Mouse (Mus musculus) forebrain, embryonic 10.5 days (tissue): ENCODE measurements at regions not wholly inside any gene's neighbourhood (a gene's known extent, or its start where the extent isn't known, plus 50 kb on each side); places are given as distances from the start of the nearest gene placed in this dataset.
A peak's percentile ranks its signal among the peaks of the same experiment; 100 is the strongest.

Experiments
- DNase-seq: peaks from one replicate; pipeline ENCODE4 v3.0.0-alpha.2; 2017; ENCODE audit warnings: low spot score; ENCODE audit errors: extremely low spot score
- H3K27ac ChIP-seq: fragments of 300-500 bp; sonication (generic); 2 replicates; pipeline ENCODE4 v1.5.1; 2016; ENCODE audit warnings: mild to moderate bottlenecking
- H3K27me3 ChIP-seq: fragments of 300-500 bp; sonication (generic); 2 replicates; pipeline ENCODE4 v1.6.1; 2016; ENCODE audit warnings: mild to moderate bottlenecking; ENCODE audit not compliant: poor library complexity, severe bottlenecking
- H3K36me3 ChIP-seq: fragments of 300-500 bp; sonication (generic); replicated peaks from 2 replicates; pipeline ENCODE4 v1.6.1; 2016; ENCODE audit warnings: mild to moderate bottlenecking, moderate library complexity
- H3K4me1 ChIP-seq: fragments of 300-500 bp; sonication (generic); 2 replicates; pipeline ENCODE4 v1.6.1; 2016
- H3K4me3 ChIP-seq: fragments of 300-500 bp; sonication (generic); 2 replicates; pipeline ENCODE4 v1.5.1; 2016; ENCODE audit warnings: mild to moderate bottlenecking, moderate library complexity
- H3K9me3 ChIP-seq: fragments of 300-500 bp; sonication (generic); 2 replicates; pipeline ENCODE4 v1.6.1; 2016; ENCODE audit warnings: mild to moderate bottlenecking, moderate library complexity
- WGBS: fragments of 180-500 bp; shearing (Covaris S2); methylation state at CpG from one replicate; pipeline ENCODE4 v1.1.7; 2016; 5-methylcytosine and 5-hydroxymethylcytosine counted together

DNA sequence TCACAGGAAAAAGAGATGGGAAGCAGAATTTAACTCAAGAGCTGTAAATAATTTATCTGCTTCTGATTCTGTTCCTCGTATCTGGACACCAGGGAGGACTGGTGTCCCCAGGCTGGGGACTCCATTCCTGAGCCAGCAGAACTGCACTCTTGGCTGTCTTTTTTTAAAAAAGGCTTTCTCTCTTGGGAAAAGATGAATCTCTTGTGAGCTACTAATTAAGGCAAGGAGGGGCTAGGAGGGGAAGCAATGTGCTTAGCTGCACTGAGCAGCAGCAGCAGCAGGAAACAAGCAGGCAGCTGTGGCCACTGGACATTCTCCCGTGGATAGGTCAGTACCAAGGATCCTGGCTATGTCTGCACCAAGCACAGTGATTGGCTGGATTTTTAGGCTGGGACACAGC lies 152.1 kb downstream of the Rybp start:
- Histone ChIP-seq H3K4me3 (no peak overlapping the region), H3K27ac (no peak overlapping the region), H3K36me3 (no peaks in the 10 kb centered on the region), H3K27me3 (peaks cover 83% of the 10 kb centered on the region), H3K4me1 (peaks cover 11% of the 10 kb centered on the region), H3K9me3 (no peaks in the 10 kb centered on the region)
- 47% methylated on average over 2 of the region's 2 CpGs for WGBS
- no peak for DNase-seq

DNA sequence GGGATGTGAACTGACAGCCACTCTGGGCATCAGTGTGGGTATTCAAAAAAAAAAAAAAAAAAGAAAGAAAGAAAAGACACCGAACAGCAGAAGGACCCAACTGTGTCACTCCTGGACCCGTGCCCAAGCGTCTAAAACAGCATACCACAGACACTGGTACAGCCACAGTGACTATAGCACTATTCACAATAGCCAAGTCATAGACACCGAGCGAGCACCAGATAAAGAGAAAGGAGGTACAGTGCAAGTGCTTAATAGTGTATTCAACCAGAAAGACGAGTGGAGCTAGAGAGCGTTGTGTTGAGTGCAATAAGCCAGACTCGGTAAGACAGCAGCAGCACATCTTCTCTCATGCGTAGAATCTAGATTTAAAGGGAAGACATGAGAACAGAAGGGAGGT lies 153.3 kb downstream of the Rybp start:
- H3K9me3 ChIP-seq = no peaks in the 10 kb centered on the region
- 90% methylated on average over 9 of the region's 9 CpGs for WGBS
- H3K36me3 ChIP-seq = no peaks in the 10 kb centered on the region
- H3K27ac ChIP-seq = no peak overlapping the region
- peaks cover 84% of the 10 kb centered on the region for H3K27me3 ChIP-seq
- DNase-seq = no peak
- H3K4me3 ChIP-seq = no peak overlapping the region
- peaks cover 4% of the 10 kb centered on the region; the same call in 1 of the 2 replicates for H3K4me1 ChIP-seq

DNA sequence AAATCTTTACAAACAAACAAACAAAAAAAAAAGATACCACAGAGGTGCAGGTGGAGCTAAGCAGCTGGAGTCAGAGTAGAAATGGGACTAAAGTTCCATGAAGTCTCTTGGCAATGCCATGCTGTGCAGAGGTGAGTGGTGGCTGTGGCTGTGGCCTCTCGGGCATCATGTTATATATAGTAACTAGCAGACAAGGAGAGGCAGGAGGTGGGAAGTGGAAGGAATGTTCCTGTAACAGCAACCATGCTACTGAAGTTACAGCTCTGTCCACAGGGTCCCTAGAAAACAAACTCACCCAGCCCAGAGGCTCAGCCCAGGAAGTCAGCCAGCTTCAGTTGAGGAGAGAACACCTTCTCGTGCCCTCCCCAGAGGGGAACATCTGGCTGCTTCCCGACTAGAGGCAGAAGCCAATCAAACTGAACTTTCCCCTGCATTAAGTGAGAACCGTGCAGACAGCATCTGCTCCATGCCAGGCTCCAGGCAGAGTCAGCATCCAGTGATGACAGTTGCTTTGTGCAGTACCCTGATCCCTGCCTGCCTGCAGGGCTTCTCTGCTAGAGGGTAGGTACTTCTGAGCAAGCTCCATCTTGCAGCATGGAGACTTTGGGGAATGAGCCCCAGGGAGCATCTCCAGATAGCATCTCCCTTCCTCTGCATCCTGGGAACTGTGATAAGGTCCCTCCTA lies 154.2 kb downstream of the Rybp start:
- Histone ChIP-seq H3K27ac (no peak overlapping the region), H3K9me3 (no peaks in the 10 kb centered on the region), H3K36me3 (no peaks in the 10 kb centered on the region), H3K4me3 (no peak overlapping the region), H3K4me1 (peaks cover 4% of the 10 kb centered on the region; the same call in 1 of the 2 replicates), H3K27me3 (peaks cover 86% of the 10 kb centered on the region)
- WGBS = 66% methylated on average over 4 of the region's 4 CpGs
- no peak for DNase-seq

DNA sequence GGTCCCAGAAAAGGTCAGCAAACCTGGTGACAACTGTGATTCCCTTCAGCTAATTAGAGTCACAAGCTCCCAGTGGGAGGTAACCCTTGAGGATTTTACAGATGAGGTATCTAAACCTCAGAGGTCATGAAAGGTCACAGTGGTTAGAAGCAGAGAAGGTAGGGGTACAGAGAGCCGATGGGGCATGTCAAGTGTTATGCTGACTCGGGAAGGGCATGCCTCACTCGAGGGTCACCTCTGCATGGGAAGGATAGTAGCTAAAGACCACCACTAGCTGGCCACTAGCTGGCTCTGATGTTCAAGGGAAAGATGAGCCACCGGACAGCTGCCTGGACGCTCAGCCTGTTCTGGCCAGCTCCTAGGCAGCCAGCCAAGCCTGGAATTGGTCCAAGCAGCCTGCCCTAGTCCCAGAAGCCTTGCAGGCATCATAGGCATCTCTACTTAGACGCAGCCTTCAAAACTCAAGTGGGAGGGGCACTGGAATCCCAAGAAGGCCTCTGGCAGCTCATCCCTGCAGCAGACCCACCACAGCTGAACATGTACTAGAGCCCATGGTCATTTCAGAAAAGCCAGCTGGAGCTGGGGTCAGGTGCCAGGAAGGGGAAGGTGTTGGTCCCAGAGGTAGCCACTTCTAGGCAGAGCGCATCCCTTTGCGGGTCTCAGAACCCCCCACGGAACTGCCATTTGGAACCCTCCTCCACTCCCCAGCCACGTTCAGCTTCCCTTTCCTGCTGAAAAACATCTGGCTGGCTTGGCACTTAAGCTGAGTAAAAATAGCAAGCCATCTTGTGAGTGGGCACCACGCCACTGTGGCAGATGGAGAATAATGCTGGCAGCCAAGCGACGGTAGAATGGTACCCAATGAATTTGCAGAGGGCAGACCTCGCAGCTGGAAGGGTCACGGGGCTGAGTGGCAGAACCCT lies 159.8 kb downstream of the Rybp start:
- Histone ChIP-seq H3K4me3 (no peak overlapping the region), H3K4me1 (peaks cover 13% of the 10 kb centered on the region), H3K27ac (no peak overlapping the region), H3K36me3 (no peaks in the 10 kb centered on the region), H3K27me3 (peaks cover 95% of the 10 kb centered on the region), H3K9me3 (no peaks in the 10 kb centered on the region)
- WGBS = 55% methylated on average over 15 of the region's 15 CpGs
- DNase-seq = no peak

DNA sequence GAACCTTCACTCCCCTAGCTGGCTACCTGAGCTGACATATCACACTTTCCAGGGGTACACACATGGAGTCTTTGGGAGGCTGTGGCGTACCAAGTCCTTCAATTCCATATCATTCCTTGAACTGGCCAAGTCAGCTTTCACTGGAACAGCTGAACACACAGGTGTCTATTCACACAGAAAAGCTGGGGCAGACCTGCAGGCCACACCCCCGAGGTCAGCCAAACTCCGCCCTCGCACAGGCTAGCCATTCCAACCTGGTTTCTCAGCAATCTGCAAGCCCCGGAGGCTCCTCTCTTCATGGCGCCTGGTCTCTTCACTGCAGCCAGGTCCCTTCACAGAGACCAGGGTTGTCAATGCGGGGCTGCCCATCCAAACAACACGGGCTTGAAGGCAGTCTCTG lies 160.5 kb downstream of the Rybp start:
- Histone ChIP-seq H3K36me3 (no peaks in the 10 kb centered on the region), H3K9me3 (no peaks in the 10 kb centered on the region), H3K27me3 (peaks cover 95% of the 10 kb centered on the region), H3K4me1 (peaks cover 13% of the 10 kb centered on the region), H3K27ac (no peak overlapping the region), H3K4me3 (no peak overlapping the region)
- no peak for DNase-seq
- 42% methylated on average over 8 of the region's 8 CpGs for WGBS

DNA sequence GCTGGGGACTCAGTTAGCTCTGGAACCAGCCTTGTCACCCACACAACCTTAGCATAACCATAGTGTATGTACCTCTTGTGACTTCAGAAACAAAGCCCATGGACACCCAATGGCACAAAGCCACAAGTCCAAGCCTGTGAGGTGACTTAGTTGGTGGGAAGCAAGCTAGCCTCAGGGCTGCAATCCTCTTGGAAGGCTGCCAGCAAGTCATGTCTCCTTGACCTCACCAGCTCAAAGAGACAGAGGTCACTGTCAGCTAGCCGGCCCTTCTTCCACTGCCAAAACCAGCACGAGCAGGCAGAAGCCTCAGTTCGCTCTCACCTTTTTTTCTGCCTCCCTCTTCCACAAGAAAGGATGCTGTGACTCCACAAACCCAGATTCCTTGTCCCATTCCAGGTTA lies 161.0 kb downstream of the Rybp start:
- Histone ChIP-seq H3K4me3 (no peak overlapping the region), H3K27ac (no peak overlapping the region), H3K36me3 (no peaks in the 10 kb centered on the region), H3K27me3 (peaks cover 95% of the 10 kb centered on the region), H3K4me1 (peaks cover 13% of the 10 kb centered on the region), H3K9me3 (no peaks in the 10 kb centered on the region)
- DNase-seq = no peak
- 69% methylated on average over 3 of the region's 3 CpGs for WGBS

DNA sequence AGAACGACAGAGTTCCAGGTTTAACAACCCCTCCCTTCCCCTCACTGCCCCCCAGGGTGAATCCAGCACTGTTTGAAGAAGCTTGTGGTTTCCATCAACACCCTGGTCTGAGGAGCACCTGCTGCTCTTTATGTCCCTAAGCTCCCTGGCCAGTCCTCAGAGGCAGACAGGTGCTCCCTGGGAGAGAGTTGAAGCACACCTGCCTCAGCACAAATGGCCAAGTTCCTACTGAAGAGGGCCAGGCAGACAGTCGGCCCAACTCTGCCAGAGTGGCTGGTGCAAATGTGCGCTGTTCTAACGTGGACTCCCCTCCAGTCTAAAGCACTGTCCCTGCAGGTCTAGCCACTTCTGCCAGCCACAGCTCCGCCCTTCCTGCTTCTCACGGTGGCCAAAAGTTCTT lies 166.0 kb downstream of the Rybp start:
- 51% methylated on average over 6 of the region's 6 CpGs for WGBS
- Histone ChIP-seq H3K36me3 (no peaks in the 10 kb centered on the region), H3K27me3 (peaks cover 56% of the 10 kb centered on the region)

DNA sequence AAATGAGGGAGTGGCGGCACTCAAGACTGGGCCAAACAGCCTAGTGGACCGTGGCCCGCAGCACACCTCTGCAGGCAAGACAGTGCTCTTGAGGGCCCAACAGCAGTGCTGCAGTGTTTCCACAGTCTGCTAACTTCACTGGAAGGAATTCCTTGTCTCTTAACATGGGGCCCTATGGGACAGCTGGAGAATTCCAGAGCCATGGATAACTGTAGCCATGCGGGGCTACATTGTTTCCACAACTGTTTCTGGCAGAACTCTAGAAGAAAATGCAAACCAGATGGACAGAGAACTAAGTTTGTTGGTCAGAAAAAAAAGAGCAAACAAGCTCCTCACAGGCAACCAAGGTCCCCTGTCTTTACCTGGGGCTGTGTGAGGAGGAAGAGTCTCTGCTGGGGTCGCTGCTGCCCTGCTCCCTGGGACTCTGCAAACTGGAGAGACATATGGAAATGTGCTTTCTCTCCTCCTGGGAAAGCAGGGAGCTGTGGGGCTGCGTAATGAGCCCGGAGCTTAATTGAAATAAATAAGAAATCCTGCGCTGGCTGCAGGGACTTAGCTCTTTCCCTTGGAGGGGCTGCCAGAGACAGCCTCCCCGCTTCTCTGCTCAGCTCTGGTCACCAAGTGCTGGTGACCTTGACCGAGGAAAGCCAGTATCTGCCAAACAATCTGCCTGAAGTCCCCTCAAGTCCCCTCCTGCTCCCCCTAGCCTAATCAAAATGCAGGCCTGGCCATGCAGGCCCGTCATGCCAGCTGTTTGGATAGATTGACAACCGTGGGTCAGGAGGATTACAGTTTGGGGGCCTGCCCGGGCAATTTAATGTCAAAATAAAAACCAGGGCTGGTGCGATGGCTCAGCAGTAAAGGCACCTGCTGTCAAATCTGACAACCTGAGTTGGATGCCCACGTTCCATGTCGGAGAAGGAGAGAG lies 167.0 kb downstream of the Rybp start:
- DNase-seq = no peak
- 0 out of 2 replicates have a peak overlapping the region, but pooled peaks have one; percentile 17 for H3K27ac ChIP-seq
- H3K36me3 ChIP-seq = no peaks in the 10 kb centered on the region
- no peaks in the 10 kb centered on the region for H3K9me3 ChIP-seq
- H3K4me1 ChIP-seq = peaks cover 15% of the 10 kb centered on the region
- no peak overlapping the region for H3K4me3 ChIP-seq
- 61% methylated on average over 16 of the region's 16 CpGs for WGBS
- H3K27me3 ChIP-seq = peaks cover 52% of the 10 kb centered on the region

More for the DNA sequence above, 166.0 kb downstream of the Rybp start:
- Histone ChIP-seq H3K4me3 (no peak overlapping the region), H3K9me3 (no peaks in the 10 kb centered on the region), H3K4me1 (peaks cover 12% of the 10 kb centered on the region), H3K27ac (no peak overlapping the region)
- DNase-seq = no peak

DNA sequence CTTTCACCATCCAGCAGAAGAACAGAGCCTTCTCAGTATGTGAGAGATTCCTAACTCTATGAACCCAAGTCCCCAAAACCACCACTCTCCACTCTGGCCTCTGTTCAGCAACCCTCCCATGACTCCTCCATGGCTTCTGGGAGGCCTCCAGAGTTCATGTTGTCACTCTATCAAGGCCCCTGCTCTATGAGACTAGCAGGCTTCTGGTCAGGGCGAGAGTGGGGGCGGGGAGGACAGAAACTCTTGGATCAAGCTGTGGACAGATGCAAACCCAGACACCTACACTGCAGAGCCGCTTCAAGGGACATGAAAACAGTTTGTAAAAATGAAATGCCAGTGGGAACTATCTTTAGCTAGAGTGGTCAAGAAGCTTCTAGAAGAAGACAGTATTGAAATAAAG lies 170.2 kb downstream of the Rybp start:
- Histone ChIP-seq H3K36me3 (no peaks in the 10 kb centered on the region), H3K27me3 (peaks cover 22% of the 10 kb centered on the region), H3K4me3 (no peak overlapping the region), H3K27ac (no peak overlapping the region), H3K4me1 (peaks cover 15% of the 10 kb centered on the region), H3K9me3 (no peaks in the 10 kb centered on the region)
- DNase-seq = no peak
- 92% methylated on average over 3 of the region's 3 CpGs for WGBS

DNA sequence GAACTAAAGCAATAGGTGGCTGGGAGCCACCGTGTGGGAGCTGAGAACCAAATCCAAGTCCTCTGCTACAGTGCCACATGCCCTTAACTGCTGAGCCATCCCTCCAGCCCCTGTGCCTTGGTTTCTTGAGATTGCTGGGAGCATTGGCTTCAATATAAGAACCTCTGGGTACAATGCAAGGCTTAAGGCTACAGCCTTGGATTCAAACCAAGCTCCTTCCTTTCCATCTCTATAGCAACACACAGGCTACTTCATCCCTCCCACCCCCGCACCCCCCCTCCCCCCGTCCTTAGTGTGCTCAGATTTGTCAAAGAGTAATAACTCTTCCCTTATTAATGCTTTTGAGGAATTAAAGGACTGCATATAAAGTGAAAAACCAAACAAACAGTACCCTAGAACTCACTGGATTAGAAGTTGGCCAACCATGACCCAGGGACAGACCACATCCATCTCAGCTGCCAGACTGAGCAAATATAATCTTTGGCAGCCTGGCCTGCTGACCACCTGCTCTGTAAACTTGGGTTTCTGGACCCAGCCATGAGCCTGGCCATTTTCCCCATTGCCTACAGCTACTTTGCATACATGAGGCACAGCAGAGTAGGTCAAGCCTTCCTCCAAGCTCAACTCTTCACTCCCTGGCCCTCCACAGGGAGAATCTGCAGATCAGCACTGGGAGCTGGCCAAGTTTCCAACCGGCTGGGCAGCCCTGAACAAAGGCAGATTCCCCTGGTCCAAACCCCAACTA lies 173.7 kb downstream of the Rybp start:
- H3K27me3 ChIP-seq = peaks cover 6% of the 10 kb centered on the region; the same call in 1 of the 2 replicates
- H3K36me3 ChIP-seq = no peaks in the 10 kb centered on the region
- H3K4me1 ChIP-seq = peaks cover 7% of the 10 kb centered on the region
- WGBS = 76% methylated on average over 4 of the region's 4 CpGs
- H3K4me3 ChIP-seq = no peak overlapping the region
- DNase-seq = no peak
- H3K9me3 ChIP-seq = no peaks in the 10 kb centered on the region
- H3K27ac ChIP-seq = no peak overlapping the region

DNA sequence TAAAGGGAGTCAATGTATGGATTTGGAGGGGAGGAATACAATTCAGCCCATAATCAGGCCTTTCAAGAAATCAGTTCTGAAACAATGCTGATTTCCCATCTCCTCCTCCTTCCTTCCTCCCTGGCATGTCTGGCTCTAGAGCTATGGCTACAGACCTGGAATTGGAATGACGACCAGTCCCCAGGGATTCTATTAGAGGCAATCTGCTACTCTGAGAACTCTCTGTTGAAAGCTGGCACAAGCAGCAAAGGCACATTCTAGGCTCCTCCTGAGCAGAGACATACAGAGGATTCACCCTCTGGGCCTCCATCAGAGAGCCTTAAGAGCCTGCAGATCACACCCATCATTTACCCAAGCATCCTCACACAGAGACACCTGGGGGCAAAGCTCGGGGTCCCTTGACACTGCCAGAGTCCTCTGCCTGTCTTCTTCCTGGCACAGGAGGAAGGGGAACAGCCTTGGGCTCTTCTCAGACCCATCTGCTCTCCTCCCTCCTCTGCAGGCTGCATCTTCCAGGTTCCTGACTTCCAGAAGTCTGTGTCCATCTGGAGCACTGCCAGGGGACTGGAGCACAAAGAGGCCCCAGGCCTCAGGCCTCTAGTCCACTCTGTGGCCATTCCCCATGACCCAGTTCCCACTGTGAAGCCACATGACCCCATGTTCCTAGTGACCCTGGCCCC lies 176.2 kb downstream of the Rybp start:
- no peak overlapping the region for H3K27ac ChIP-seq
- 85% methylated on average over 2 of the region's 2 CpGs for WGBS
- H3K4me3 ChIP-seq = no peak overlapping the region
- H3K9me3 ChIP-seq = no peaks in the 10 kb centered on the region
- H3K36me3 ChIP-seq = no peaks in the 10 kb centered on the region
- no peak for DNase-seq
- H3K4me1 ChIP-seq = peaks cover 12% of the 10 kb centered on the region
- H3K27me3 ChIP-seq = peaks cover 17% of the 10 kb centered on the region
